Mouse (Mus musculus) ovary, adult 18-20 months (tissue): ENCODE data around the gene Mustn1.
A peak's percentile ranks its signal among the peaks of the same experiment; 100 is the strongest.

Experiments
- DNase-seq: peaks from one replicate; pipeline ENCODE4 v3.0.0; 2022; ENCODE audit warnings: low spot score, mixed read lengths

Gene Mustn1

DNA sequence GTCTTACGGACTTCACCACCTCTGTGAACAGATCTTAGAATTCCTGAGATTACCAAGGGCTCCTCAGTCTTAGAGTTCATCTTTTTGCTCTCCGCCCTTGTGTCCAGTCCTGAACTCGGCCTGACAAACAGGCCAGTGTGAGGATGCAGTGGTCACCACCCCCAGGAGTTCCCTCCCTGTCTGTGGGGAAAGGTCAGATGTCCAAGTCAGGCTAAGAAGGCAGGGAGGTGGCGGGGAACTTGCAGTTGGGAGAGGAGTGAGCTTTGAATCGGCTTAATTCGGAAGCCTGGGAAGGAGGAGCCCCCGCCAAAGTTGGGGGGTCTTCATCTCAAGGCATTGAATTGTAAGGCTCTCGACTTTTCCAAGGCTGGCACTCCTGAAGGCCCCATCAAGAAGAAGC, 1.3 kb downstream of the Mustn1 start:
- no peak for DNase-seq

DNA sequence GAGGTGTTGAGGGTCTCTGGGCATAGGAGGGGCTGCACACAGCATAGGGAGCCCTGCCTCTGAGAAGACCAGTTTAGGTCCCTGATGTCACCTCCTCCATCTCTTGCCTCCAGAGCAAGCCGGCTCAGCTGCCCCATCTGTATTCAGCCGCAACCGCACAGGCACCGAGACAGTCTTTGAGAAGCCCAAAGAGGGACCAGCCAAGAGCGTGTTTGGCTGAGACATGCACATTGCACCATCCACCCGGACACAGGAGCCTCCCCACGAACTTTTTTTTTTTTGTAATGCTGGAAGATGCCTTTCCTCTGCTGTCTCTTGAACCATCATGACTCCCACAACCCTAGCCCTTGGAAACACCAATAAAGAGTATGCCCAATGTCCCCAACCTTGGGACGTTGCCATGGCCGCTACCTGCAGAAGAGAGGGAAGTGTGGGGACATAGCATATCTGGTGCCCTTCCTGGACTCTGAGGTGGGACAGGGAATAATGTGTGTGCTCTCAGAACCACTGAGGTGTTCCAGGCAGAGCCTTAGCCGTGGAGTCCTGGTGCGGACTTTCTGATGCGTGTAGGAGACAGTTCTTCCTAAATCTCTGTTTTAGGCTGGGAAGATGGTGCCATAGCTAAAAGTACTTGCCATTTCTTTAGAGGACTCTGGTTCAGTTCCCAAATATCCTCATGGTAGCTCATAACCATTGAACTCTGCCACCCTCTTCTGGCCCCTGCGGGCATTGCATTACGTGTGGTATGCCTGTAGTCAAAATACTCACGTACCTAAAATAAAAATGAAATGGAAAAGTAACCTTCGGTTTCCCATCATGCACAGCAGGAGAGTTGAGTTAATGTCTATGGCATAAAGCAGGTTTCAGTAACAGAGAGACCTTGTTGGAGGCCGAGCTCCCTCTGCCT, 2.1 kb downstream of the Mustn1 start:
- no peak for DNase-seq

DNA sequence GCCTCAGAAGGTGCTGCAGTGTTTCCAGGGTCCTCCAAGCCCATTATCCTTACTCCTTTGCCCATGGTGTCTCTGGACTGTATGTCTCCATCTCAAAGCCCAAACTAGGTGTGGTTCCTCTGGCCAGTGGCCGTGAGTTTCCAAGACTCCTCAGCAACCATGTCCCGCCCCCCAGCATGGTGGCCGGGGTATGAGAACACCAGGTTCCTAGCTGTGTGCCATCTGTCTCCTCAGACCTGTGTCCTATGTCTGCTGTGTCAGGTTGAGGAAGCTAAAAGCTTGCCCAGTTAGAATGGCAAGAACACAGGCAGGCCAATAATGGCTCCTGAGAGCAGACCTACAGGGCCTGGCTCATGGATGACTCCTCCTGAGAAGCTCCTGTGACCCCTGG, 2.7 kb downstream of the Mustn1 start:
- DNase-seq, result no peak

DNA sequence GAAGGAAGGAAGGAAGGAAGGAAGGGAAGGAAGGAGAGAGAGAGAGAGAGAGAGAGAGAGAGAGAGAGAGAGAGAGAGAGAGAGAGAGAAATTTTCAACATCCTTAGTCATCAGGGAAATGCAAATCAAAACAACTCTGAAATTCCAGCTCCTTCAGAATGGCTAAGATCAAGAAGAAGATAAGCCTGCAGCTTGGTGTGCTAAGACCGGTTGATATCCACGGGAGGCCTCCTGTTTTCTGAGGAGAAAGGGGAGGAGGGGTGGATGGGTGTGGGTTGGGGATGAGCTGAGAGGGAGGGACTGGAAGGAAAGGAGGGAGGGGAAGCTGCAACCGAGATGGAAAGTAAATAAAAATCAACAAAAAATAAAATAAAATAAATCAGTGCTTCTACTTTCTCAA, 6.3 kb downstream of the Mustn1 start:
- no peak for DNase-seq

DNA sequence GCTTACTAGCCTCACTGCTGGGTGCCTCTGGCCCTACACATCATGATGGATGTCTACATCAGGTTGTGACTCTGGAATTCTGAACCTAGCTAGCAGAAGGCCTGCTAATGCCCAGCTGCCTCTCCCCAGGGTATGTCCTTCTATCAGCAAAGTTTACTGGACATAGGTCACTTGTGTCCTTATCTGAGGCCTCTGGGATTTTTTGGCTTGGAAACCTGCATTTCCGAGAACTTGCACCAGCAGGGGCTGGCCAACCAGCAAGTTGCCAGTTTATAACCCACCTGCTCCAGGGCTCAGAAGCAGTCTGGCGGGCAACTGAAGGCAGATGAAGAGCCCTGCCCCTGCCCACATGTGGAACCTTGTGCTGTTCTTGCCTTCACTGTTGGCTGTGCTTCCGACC, 7.2 kb downstream of the Mustn1 start, which contains the start of gene Itih4:
Itih4 (plus strand) TSS at position 273 of the 400 bp plus-strand sequence.
- DNase-seq, result no peak

DNA sequence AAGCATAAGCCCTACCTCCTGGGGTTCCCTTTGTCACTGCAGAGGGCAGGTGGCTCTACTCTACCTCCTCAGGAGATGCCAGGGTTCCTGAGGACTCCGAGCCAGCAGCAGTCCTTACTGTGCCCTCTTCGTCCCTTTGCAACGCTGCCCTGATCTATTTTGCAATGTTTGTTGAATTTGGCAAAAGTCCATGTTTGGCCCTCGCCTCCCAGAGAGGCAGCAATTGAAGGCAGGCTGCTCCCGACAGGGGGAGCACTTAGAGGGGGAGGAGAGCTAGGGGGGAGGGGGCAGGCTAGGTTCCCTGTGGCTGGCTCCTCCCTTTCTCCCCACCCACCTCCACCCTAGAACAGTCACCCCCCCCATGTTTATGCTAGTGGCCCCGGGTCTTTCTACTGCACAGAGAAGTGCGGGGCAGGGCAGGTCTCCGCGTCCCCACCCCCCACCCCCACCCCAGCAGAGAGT, 9.3 kb downstream of the Mustn1 start:
- peak; percentile 74 for DNase-seq

DNA sequence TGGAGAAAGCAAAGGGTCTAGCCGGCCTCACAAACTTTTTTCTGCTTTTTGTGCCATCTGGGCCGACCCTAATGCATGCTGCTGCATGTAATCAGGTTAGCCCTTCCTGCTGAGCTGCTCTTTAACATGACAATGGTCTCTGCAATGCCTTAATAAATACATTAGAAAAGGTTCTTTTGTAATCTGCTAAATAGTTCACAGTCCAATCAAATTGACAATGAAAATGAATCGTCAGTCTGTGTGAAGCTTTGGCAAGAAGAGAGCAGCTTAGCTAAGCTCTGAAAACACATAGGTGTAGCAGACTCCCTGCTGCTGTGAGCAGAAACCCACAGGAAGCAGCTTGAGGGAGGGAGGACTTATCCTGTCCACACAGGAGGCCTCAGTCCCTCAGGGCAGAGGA, 21.0 kb downstream of the Mustn1 start:
- DNase-seq, result no peak

DNA sequence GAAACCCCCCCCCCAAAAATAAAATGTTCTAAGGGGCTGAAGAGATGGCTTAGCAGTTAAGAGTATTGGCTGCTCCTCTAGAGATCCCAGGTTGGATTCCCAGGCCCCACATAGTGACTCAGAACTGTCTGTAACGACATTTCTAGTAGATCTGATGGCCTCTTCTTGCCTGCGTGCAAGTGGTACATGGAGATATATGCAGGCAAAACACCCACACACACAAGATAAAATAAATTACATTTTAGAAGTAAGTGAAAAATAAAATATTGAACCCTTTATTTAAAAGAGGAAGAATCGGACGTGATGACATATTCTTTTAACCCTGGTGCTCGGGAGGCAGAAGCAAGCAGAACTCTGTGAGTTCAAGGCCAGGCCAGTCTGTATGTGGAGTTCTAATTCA, 23.6 kb downstream of the Mustn1 start:
- no peak for DNase-seq

DNA sequence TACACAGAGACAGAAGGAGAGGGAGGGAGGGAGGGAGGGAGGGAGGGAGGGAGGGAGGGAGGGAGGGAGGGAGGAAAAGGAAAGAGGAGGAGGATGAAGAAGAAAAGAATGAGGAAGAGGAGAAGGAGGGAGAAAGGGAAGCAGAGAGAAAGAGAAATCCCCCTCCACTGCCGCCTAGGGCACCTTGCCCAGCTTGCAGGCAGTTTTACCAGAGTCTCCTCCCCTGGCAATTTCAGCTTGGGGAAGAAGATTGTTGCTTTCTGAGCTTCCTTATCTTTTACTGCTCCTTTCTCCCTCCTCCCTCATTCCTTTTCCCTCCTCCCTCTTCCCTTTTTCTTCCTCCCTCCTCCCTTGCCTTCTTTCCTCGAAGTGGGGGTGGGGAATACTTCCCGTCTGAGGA, 24.0 kb downstream of the Mustn1 start:
- DNase-seq, result no peak

DNA sequence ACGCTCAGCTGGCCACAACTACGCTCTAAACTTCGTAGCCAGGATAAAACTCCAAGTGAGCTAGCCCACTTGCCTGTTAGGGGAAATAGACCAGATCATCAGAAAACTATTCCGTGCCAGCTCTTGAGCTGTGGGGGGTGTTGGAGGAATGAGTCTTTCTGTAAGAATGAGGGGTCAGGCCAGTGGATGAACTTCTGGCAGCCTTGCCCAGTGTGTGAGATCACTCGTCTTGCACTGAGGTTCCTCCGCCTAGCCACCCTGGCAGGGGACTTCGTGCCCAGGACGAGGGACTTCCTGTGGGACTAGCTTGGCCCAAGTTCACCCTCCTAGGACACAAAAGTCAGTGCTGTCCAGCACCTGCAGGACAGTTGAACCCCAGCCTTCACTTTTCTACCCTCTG, 25.3 kb downstream of the Mustn1 start:
- no peak for DNase-seq

DNA sequence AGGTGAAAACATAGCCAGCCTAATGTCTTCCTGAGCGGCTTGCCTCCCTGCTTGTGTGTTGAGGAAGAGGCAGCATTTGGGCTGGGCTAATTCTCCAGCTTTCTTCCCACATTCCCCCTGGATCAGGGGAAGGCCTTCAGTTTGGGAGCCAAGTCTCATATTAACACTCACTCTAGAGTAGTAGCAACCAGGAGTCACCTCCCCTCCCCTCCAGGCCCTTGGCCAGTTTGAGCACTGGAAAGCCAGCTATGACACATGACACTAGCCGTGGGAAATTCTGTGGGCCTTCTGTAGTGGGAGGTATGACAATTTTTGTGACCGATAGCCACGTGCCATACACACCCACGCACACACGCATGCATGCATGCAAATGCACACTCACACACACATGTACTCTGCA, 27.0 kb downstream of the Mustn1 start:
- no peak for DNase-seq

DNA sequence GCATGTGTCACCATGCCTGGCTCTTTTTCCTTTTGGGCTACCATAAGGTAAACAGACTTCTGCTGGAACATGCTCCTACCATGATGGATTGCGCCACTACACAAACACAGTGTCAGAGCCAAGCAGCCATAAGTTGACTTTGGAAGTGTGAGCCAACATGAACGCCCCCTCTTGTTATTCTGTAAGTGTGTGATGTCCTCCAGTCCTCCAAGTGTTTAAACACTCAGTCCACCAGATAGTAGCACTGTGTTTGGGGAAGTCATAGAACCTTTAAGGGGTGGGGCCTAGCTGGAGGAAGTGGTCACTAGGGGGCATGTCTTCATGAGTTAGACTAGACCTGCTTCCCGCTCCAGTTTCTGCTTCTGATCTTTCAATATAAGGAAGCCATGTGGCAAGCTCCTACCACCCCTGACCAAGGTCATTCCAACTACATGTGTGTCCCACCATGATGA, 28.8 kb downstream of the Mustn1 start:
- DNase-seq, result no peak

DNA sequence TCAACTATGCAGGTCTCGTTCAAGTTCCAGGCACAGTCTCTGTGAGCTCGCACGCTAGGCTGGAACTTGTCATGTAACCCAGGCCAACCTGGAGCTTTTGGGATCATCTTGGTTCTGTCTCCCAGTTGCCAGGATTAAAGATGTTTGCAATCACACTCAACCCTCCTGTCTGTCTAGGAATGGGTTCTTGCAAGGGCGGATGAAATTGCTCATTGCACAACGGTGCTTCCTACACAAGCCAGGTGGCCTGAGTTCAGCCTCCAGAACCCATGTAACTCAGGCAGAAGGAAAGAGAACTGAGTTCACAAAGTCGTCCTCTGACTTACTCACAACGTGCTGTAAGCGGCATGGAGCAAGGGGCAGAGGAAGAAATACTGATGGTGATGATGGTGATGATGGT, 32.1 kb downstream of the Mustn1 start:
- DNase-seq, result no peak

DNA sequence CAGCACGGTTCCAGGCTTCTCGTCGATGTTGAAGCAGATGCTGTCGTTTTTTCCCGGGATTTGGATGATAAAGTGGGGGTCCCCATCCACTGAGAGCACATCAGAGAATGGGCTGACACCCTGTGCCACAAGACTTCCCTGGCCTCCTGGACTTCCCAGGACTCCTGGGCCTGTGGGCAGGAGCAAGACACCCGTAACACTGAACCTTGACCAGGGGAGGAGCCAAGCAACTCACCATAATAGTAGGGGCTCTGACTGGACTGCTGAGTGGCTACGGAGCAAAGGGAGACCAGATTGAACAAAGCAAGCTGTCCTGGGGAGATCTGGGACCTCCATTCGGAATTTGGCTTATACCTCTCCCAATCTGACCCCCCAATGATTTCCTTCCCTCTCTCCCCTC, 33.6 kb downstream of the Mustn1 start:
- DNase-seq, result no peak

DNA sequence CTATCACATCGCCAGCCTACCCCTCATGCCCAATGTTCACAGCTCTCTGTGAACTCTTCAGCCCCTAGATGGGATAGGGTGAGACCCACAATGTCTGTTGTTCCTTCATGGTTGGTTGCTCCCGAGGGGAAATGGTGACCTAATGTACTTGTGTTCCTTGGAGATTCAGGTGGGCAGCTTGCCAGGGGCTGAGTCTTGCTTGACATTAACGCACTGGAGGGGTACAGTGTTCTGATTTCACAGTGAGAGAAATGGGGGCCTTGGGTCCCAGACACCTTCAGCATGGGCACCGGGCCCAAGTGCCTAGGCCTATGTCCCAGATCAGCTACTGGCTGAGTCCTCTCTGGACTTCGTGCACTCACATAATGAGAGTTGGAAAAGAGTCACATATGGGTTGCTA, 34.4 kb downstream of the Mustn1 start:
- no peak for DNase-seq

DNA sequence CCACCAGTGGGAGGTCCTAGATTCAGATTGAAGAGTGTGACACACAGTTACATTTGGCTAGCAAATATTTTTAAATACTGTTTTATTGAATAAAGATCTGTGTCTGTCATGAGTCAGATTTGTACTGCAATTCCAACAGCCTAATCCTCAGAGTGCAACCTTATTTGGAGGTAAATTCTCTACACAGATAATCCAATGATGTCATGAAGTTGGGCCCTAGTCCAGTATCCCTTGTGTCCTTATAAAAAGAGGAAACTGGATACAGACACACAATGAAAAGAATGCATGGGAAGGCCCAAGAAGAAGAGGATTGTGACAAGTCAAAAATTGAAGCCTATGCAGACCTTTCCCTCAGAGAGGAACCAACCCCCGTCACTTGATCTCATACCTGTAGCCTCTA, 37.5 kb downstream of the Mustn1 start:
- DNase-seq, result no peak

DNA sequence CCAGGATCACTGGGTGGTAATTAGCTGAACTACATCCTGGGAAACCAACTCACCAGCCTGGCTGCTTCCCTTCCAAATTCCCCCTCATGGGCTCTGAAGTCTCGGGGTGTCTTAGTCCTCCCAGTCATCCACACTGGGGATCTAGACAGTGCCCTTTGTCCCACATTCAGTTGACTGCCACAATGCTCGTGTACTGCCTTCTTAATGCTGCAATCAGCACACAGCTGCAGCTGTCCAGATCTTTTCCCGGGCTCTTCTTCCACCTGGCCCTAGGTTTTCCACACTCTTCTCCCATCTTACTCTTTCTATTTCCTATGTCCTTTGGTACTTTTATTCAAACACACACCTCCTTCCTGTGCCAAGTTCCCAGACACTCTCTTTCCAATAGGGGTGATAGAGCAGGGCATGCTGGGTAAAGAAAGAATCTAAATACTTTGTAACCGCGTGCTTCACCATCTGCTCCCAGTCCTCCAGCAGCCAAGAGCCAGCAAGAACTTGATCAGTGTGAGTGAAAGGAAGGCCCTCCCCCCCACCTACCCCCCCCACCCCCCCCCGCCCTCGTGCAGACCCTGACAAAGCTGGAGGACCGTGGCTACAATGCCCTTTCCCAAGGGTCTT, 43.2 kb downstream of the Mustn1 start:
- DNase-seq, result no peak

DNA sequence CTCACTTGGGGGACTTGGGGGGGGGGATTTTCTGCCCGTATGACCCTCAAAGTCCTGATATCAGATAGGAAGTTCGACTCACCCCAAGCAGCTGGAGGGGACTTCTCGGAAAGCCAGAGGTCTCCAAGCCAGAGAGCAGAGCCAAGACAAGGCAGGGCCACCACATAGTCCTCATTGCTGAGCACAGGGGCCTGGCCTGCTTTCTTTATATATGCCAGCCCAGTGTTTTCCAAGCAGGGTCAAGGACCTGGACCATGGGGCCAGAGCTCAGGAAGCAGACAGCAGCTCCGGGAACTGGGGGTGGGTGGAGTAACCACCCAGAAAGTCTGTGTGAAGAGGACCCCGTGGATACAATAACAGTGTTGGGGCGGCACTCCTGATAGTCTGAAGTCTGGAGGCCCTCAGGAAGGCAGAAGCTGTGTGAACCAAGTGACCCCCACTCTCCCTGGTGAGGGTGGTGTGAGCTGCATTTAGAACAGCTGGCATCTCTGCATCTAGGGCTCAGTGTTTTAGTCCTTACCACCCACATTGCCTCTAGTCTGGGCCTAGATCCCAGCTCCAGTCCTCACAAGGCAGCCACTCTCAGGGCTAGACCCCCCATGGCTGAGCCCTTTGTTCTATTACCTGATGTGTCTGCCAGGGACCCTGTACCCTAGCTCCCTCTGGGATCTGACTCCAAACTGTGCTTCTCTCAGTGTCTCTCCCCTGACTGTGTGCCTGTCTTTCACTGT, 44.5 kb downstream of the Mustn1 start, which contains the start of gene Itih3:
Itih3 (minus strand) TSS at position 386 of the 731 bp plus-strand sequence.
- no peak for DNase-seq

DNA sequence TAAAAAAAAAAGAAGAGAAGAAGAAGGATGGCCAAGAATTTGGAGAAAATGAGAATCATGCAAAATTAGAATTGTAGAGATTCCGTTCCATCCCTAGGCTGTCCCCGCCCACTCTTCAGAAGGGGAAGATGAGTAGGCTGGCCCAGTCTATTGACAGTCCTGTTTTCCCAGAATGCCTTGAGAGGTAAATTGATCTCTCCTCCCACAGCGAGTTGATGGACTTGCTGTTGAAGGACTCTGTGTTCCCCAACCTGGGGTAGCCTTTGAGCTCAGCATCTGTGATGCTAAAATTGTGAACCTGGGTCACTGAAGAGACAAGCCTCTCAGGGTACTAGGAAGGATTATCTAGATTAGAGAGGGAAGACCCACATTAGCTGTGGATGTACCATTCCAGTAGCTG, 46.5 kb downstream of the Mustn1 start:
- DNase-seq, result no peak

DNA sequence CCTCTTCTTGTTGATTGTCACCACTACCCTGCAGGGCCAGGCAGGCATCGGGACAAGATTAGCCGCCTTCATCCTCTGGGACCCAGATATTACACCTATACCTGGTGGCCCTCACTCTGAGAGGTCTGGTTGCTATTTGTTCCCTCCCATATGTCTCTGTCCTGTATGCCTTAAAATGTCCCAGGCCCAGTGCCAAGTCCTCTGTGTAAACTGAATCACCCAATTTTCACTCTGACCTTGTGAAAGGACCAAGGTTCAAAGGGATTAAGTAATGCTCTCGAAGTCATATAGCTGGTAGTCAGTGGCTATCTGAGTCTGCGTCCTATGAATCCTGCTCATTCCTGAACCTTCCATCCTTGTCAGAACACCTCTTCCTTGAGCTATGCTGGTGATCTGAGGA, 51.4 kb downstream of the Mustn1 start:
- DNase-seq, result no peak
